Mouse (Mus musculus): ENCODE measurements at regions not wholly inside any gene's neighbourhood (a gene's known extent, or its start where the extent isn't known, plus 50 kb on each side); places are given as distances from the start of the nearest gene placed in this dataset.

DNA sequence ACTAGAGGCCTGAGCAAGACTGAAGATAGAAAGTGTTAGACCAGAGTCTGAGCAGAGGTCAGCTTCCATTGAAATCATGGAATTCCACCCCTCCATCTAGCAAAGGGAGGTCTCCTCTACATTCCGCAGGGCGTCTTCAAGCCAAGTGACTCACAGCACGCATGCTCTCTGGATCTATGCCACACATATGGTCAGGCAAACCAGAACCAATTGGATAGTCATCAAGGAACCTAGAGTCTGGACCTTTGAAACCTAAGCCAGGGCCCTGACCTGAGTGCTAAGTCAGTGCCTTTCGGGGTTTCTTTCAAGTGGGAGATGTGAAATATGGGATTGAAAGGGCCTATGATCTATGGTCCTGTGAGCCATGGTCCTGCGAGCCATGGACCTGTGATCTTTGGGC is 195.4 kb upstream of the Habp2 start:
- Histone ChIP-seq H3K4me2 (ENCODE audit: low read depth, low read length) (no peak overlapping the region), H3K4me3 (ENCODE audit: low read length) (no peak overlapping the region), H3K4me1 (ENCODE audit: control insufficient read depth, insufficient read depth, low read length) (no peaks in the 10 kb centered on the region), H3K27ac (ENCODE audit: low read length) (no peak overlapping the region), H3K9ac (ENCODE audit: low read depth, low read length) (no peak overlapping the region), H3K36me3 (ENCODE audit: control insufficient read depth, insufficient read depth, low read length) (no peaks in the 10 kb centered on the region), H3K27me3 (replicated peaks; ENCODE audit: control insufficient read depth, insufficient read depth, low read length) (no peaks in the 10 kb centered on the region), H3K9me3 (ENCODE audit: control insufficient read depth, low read length) (no peaks in the 10 kb centered on the region)
- WGBS = 86% methylated on average over 5 of the region's 5 CpGs
- no peak for ATAC-seq

DNA sequence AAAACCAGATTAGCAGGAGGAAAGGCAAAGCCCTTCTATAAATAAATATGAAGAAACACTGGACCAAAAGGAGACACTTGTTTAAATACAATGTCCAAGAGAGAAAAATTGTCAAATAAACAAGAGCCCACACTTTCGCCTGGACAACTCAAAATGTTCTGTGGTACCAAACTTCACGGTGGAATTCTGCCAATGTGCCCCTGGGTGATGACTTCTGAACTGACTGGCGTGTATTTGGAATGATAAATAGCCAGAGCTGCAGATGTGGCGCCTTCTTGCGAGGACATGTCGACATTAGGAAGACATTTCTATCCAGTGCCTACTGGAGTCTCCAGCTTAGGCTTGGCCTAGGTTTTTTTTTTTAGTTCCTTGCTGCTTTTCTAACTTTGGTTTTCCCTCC is 191.1 kb upstream of the Habp2 start:
- 45% methylated on average over 6 of the region's 6 CpGs for WGBS
- Histone ChIP-seq H3K27me3 (replicated peaks; ENCODE audit: control insufficient read depth, insufficient read depth, low read length) (no peaks in the 10 kb centered on the region), H3K36me3 (ENCODE audit: control insufficient read depth, insufficient read depth, low read length) (no peaks in the 10 kb centered on the region), H3K4me2 (ENCODE audit: low read depth, low read length) (no peak overlapping the region), H3K4me3 (ENCODE audit: low read length) (no peak overlapping the region), H3K9ac (ENCODE audit: low read depth, low read length) (no peak overlapping the region), H3K4me1 (ENCODE audit: control insufficient read depth, insufficient read depth, low read length) (no peaks in the 10 kb centered on the region), H3K27ac (ENCODE audit: low read length) (no peak overlapping the region), H3K9me3 (ENCODE audit: control insufficient read depth, low read length) (peaks cover 4% of the 10 kb centered on the region; the same call in 1 of the 2 replicates)
- no peak for ATAC-seq

DNA sequence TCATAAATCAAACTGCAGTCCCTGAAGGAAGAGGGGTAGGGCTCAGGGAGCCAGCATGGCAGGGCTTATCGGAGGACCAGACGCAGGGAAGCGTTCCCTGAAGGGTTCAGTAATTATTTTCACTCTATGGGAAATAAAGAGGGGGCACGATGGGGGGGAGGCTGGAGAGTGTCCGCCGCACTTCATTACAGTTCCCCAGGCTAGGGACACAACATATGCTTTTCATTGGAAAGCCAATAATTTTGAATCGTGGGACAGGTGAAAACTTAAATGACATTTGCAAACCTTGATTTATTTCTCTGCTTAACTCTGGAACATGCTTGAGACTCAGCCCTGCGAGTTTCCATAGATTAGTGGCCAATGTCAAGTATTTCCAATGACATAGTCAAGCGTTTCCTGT is 187.2 kb upstream of the Habp2 start:
- Histone ChIP-seq H3K4me1 (ENCODE audit: control insufficient read depth, insufficient read depth, low read length) (0 out of 2 replicates have a peak, but pooled peaks cover 4% of the 10 kb centered on the region), H3K36me3 (ENCODE audit: control insufficient read depth, insufficient read depth, low read length) (no peaks in the 10 kb centered on the region), H3K27ac (ENCODE audit: low read length) (no peak overlapping the region), H3K4me2 (ENCODE audit: low read depth, low read length) (no peak overlapping the region), H3K4me3 (ENCODE audit: low read length) (no peak overlapping the region), H3K9ac (ENCODE audit: low read depth, low read length) (no peak overlapping the region), H3K9me3 (ENCODE audit: control insufficient read depth, low read length) (peaks cover 4% of the 10 kb centered on the region; the same call in 1 of the 2 replicates), H3K27me3 (replicated peaks; ENCODE audit: control insufficient read depth, insufficient read depth, low read length) (no peaks in the 10 kb centered on the region)
- 88% methylated on average over 9 of the region's 9 CpGs for WGBS
- no peak for ATAC-seq

DNA sequence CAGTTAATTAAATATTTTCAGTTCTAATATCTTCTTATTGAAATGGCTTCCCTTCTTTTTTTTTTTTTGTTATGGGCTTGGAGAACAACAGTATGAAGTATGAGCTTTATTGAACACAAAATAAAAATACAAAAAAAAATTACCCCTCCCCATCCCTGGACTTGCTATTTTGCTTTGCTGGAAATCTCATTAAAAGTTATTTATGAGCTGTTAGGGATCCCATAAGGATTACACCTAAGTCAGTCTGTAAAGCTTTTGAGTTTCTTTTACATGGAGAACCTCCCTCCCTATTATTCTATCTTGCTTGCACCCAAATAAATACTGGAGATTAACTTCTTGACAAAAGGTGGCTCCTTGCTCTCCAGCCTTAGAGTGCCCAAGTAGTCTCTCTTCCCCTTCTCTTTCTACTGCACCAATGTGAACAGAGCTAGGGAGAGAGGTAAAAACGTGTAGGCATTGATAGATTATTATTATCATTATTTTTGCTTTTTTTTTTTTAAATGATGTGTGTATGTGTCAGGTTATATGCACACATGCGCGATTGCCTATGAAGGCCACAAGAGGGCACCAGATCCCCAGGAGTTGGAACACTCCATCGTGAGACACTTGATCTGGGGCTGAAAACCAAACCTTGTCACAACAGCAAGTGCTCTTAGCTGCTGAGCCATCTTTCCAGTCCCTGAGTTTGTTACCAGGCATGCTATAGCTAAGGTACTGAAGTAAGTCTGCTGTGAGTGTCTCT is 186.6 kb upstream of the Habp2 start:
- Histone ChIP-seq H3K9ac (ENCODE audit: low read depth, low read length) (no peak overlapping the region), H3K27me3 (replicated peaks; ENCODE audit: control insufficient read depth, insufficient read depth, low read length) (no peaks in the 10 kb centered on the region), H3K4me2 (ENCODE audit: low read depth, low read length) (no peak overlapping the region), H3K4me1 (ENCODE audit: control insufficient read depth, insufficient read depth, low read length) (0 out of 2 replicates have a peak, but pooled peaks cover 7% of the 10 kb centered on the region), H3K4me3 (ENCODE audit: low read length) (no peak overlapping the region), H3K9me3 (ENCODE audit: control insufficient read depth, low read length) (peaks cover 4% of the 10 kb centered on the region; the same call in 1 of the 2 replicates), H3K36me3 (ENCODE audit: control insufficient read depth, insufficient read depth, low read length) (no peaks in the 10 kb centered on the region), H3K27ac (ENCODE audit: low read length) (no peak overlapping the region)
- ATAC-seq = no peak
- WGBS = 67% methylated on average over 4 of the region's 4 CpGs

DNA sequence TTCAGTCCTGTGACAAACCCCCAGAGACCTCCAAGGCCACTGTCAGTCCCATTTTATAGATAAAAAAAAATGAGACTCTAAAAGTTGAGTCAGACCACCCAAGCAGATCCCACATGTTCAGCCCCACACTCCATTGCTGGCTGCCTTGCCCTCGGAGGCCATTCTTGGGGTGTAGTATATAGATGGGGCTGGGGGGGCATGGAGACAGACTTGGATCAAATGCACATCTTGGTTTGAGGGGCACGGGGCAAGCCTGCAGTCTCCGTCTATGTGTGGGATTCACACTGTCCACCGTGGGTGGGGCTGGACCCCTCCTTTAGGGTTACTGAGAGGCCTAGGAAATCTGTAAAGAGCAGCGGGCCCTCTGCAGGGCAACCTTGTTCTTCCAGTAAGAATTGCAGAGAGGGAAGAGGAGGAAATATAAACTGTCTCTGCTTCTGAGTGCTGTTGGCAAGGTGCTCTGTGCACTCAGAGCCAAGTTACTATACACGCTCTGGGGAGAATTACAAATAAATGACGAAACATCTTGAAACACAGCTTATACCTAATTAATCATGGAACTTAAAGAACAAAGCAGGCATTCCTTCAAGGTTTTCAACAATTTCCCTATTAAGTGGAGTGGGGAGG is 184.4 kb upstream of the Habp2 start:
- Histone ChIP-seq H3K27ac (ENCODE audit: low read length) (0 out of 2 replicates have a peak overlapping the region, but pooled peaks have one; percentile 20), H3K9ac (ENCODE audit: low read depth, low read length) (no peak overlapping the region), H3K36me3 (ENCODE audit: control insufficient read depth, insufficient read depth, low read length) (no peaks in the 10 kb centered on the region), H3K27me3 (replicated peaks; ENCODE audit: control insufficient read depth, insufficient read depth, low read length) (no peaks in the 10 kb centered on the region), H3K4me3 (ENCODE audit: low read length) (no peak overlapping the region), H3K4me1 (ENCODE audit: control insufficient read depth, insufficient read depth, low read length) (0 out of 2 replicates have a peak, but pooled peaks cover 7% of the 10 kb centered on the region), H3K4me2 (ENCODE audit: low read depth, low read length) (no peak overlapping the region), H3K9me3 (ENCODE audit: control insufficient read depth, low read length) (peaks cover 4% of the 10 kb centered on the region; the same call in 1 of the 2 replicates)
- ATAC-seq = peak; percentile 58; the same call in 1 of the 2 replicates
- WGBS = 61% methylated on average over 7 of the region's 7 CpGs

DNA sequence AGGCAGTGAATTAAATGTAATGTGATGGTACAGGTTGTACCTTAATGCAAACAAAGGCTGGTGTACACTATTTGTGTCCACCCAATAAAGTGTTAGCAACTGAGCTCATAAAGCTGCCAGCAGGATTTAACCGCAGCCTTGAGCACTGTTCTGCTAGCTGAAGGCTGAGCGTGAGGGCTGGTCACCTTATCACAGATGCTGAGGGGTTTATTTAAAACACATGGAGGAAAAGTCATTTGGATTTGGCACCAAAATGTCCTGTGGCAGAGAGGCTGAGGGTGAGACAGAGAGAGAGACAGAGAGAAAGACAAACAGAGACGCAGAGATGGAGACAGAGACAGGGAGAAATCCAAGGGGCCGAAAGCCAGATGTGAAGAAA is 181.9 kb upstream of the Habp2 start:
- Histone ChIP-seq H3K27me3 (replicated peaks; ENCODE audit: control insufficient read depth, insufficient read depth, low read length) (no peaks in the 10 kb centered on the region), H3K9me3 (ENCODE audit: control insufficient read depth, low read length) (peaks cover 4% of the 10 kb centered on the region; the same call in 1 of the 2 replicates), H3K27ac (ENCODE audit: low read length) (no peak overlapping the region), H3K4me2 (ENCODE audit: low read depth, low read length) (no peak overlapping the region), H3K4me3 (ENCODE audit: low read length) (no peak overlapping the region), H3K4me1 (ENCODE audit: control insufficient read depth, insufficient read depth, low read length) (0 out of 2 replicates have a peak, but pooled peaks cover 7% of the 10 kb centered on the region), H3K9ac (ENCODE audit: low read depth, low read length) (no peak overlapping the region), H3K36me3 (ENCODE audit: control insufficient read depth, insufficient read depth, low read length) (no peaks in the 10 kb centered on the region)
- no peak for ATAC-seq
- 70% methylated on average over 4 of the region's 4 CpGs for WGBS

DNA sequence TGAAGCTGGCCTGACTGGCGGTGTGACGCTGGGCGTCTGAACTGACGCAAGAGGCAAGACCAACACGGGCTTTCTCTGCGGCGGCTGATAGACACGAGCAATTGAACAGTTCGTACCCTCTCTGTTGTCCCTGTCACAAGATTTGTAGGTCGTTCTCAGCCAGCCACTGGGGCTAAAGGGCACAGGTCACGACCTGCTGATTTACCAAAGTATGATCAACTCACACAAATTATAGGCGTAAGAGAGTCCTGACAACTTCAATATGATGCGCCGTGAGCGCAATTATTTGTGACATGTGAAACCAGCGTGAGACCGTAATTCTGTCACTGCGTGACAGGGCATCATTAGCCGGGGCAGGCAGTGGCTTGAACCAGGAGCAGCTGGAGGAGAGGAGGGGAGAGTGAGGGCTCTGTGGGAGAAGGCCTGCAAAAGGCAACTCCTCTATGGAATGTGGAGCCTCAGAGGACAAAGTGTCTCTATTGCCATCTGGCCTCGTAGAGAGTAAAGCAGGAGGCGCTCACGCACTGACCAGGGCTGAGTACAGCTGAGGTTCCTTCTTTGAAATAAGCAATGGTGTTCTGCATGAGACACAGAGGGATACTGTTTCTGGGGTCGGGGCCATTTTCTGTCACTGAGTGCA is 181.4 kb upstream of the Habp2 start:
- H3K4me2 ChIP-seq (ENCODE audit: low read depth, low read length) = no peak overlapping the region
- H3K36me3 ChIP-seq (ENCODE audit: control insufficient read depth, insufficient read depth, low read length) = no peaks in the 10 kb centered on the region
- no peak overlapping the region for H3K4me3 ChIP-seq (ENCODE audit: low read length)
- ATAC-seq = no peak; the same call in 1 of the 2 replicates
- 58% methylated on average over 23 of the region's 23 CpGs for WGBS
- H3K9me3 ChIP-seq (ENCODE audit: control insufficient read depth, low read length) = peaks cover 2% of the 10 kb centered on the region; the same call in 1 of the 2 replicates
- no peak overlapping the region for H3K9ac ChIP-seq (ENCODE audit: low read depth, low read length)
- H3K27me3 ChIP-seq (replicated peaks; ENCODE audit: control insufficient read depth, insufficient read depth, low read length) = no peaks in the 10 kb centered on the region
- H3K4me1 ChIP-seq (ENCODE audit: control insufficient read depth, insufficient read depth, low read length) = 0 out of 2 replicates have a peak, but pooled peaks cover 7% of the 10 kb centered on the region
- no peak overlapping the region for H3K27ac ChIP-seq (ENCODE audit: low read length)

DNA sequence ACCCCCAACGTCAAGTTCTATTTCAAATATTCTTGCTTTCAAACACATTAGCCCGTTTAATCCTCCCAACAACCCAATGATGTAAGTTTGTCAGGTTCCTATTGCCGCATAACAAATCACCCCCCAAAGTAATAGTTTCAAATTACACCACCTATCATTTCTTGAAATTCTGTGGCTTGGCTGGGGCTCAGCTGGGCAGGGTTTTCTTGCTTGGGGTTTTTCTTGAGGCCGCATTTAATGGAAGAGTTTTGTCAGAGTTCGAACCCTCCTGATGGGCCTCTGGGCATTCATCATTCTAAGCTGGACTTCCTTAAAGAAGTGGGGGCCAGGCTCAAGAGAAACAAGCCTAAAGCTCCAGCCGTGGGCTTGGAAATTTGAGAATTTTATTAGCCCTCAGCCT is 178.1 kb upstream of the Habp2 start:
- Histone ChIP-seq H3K9ac (ENCODE audit: low read depth, low read length) (no peak overlapping the region), H3K36me3 (ENCODE audit: control insufficient read depth, insufficient read depth, low read length) (no peaks in the 10 kb centered on the region), H3K4me1 (ENCODE audit: control insufficient read depth, insufficient read depth, low read length) (0 out of 2 replicates have a peak, but pooled peaks cover 3% of the 10 kb centered on the region), H3K4me2 (ENCODE audit: low read depth, low read length) (no peak overlapping the region), H3K27ac (ENCODE audit: low read length) (no peak overlapping the region), H3K4me3 (ENCODE audit: low read length) (no peak overlapping the region), H3K27me3 (replicated peaks; ENCODE audit: control insufficient read depth, insufficient read depth, low read length) (no peaks in the 10 kb centered on the region), H3K9me3 (ENCODE audit: control insufficient read depth, low read length) (no peaks in the 10 kb centered on the region)
- no peak for ATAC-seq
- 86% methylated on average over 6 of the region's 6 CpGs for WGBS

DNA sequence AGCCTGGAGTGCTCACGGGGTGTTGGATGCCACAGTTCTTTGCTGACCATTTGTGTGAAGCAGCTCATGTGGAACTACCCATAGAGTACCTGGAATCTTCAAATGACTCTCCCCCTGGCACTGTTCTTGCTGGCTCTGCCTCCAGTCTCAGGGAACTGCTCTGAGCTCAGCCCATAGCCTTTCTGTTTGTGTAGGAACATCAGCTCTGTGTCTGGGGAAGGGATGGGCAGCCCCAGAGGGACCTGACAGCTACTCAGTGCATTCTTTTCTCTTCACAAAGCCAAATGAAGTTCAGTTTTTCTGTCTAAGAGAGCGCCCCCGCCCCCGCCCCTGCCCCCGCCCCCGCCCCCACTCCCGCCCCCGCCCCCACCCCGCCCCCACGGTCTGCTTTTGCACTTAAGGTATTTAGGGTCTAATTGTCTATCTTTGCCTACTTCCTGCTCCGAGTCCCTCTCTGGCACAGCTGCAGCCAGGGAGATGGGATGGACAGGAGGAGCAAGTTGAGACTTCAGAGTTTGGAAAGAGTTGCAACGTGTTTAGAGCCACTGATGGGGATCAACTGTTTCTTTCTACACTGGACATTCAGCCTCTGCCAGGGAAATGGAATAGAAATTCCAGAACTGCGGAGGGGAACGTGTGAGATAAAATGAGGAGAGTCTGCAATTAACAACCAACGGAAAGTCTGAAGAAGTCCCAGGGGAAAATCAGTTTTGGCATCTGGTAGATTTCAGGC is 171.2 kb upstream of the Habp2 start:
- ATAC-seq = peak; percentile 56; the same call in 1 of the 2 replicates

More for the DNA sequence above, 171.2 kb upstream of the Habp2 start:
- H3K4me1 ChIP-seq (ENCODE audit: control insufficient read depth, insufficient read depth, low read length) = peaks cover 5% of the 10 kb centered on the region; the same call in 1 of the 2 replicates
- peak overlapping the region; percentile 65 for H3K27ac ChIP-seq (ENCODE audit: low read length)
- H3K9me3 ChIP-seq (ENCODE audit: control insufficient read depth, low read length) = no peaks in the 10 kb centered on the region
- no peak overlapping the region for H3K4me3 ChIP-seq (ENCODE audit: low read length)
- H3K9ac ChIP-seq (ENCODE audit: low read depth, low read length) = no peak overlapping the region
- 23% methylated on average over 12 of the region's 15 CpGs for WGBS
- H3K36me3 ChIP-seq (ENCODE audit: control insufficient read depth, insufficient read depth, low read length) = no peaks in the 10 kb centered on the region
- no peak overlapping the region; the same call in 1 of the 2 replicates for H3K4me2 ChIP-seq (ENCODE audit: low read depth, low read length)
- no peaks in the 10 kb centered on the region for H3K27me3 ChIP-seq (replicated peaks; ENCODE audit: control insufficient read depth, insufficient read depth, low read length)
